ENCODE assay signal across 7 mouse cellular contexts in the genomic region with DNA sequence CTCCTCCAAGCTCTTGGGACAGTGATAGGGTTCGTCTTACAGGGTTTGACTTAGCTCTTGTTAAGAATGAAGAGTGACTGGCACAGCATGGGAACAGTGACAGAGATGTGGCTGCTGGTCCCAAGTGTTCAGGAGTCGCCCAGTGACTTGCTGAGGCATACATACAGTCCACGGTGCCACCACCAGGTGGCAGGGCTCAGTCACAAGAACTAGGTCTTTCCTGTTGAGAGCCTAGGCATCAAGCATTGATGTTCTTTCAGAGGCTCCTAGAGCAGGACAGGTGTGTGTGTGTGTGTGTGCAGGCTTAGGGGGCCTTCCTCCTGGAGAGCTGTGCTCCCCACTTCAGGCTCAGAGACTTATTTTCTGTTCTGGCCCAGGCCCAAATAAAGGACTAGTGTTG. TPM values are rescaled to one million over a fixed set of nuclear protein-coding genes. Genes with fewer than 3 reads are reported as not detected.
DNase-seq lines count a peak whose midpoint lies in the region; ATAC-seq and TF ChIP-seq lines count a peak whose summit lies in the region.

No protein-coding gene starts in this region.

- no peaks in the 10 kb centered on the region for H3K27me3 ChIP-seq in hindbrain, postnatal 0 days (ENCODE audit: insufficient read depth, low read length)

- no peak overlapping the region for H3K9ac ChIP-seq in hindbrain, postnatal 0 days (replicated peaks; ENCODE audit: low read length)

- 0 out of 2 replicates have a peak, but pooled peaks cover 4% of the 10 kb centered on the region for H3K36me3 ChIP-seq in hindbrain, postnatal 0 days (ENCODE audit: insufficient read depth, low read length)

- H3K4me2 ChIP-seq in hindbrain, postnatal 0 days (ENCODE audit: low read depth, low read length): no peak overlapping the region

- no peak overlapping the region for H3K4me3 ChIP-seq in hindbrain, postnatal 0 days (ENCODE audit: low read length)

- H3K4me1 ChIP-seq in hindbrain, postnatal 0 days (ENCODE audit: insufficient read depth, low read length): no peaks in the 10 kb centered on the region

- WGBS in hindbrain, postnatal 0 days: 31% methylated on average over 3 of the region's 3 CpGs

- TF ChIP-seq CTCF in hindbrain, postnatal 0 days (IDR thresholded peaks at IDR 0.05; ENCODE audit: low read depth): peak; percentile 95

- DNase-seq in ZHBTc4 (ENCODE audit: low read depth, low spot score): peak; percentile 79
- peak; percentile 84 to 92 for DNase-seq in cerebellum, postnatal 25 days
- peak; percentile 78 to 85 for DNase-seq in frontal cortex, postnatal 14 days (ENCODE audit: low spot score in 2 of 2)
- DNase-seq in hindbrain, postnatal 0 days (ENCODE audit: low spot score): peak; percentile 91
- peak; percentile 84 for DNase-seq in left cerebral cortex, adult 11 months (ENCODE audit: low spot score)
- peak; percentile 69 for DNase-seq in skeletal muscle tissue, adult 2 months (ENCODE audit: low read depth, low spot score)

- H3K27ac ChIP-seq in hindbrain, postnatal 0 days: no peak overlapping the region

- peak; percentile 79 for ATAC-seq in hindbrain, postnatal 0 days
- ATAC-seq in megakaryocyte, adult 5-6 weeks (ENCODE audit: poor library complexity, severe bottlenecking): peak; percentile 93

- H3K9me3 ChIP-seq in hindbrain, postnatal 0 days (ENCODE audit: low read length): no peaks in the 10 kb centered on the region

RNA-seq across cellular contexts. Expression of gene Poc1a, which starts 8.0 kb away (rescaled TPM):
- total RNA-seq in hindbrain, postnatal 0 days (2014; rRNA removed): 9.3 and 9.8 TPM in 2 replicates
- polyA plus RNA-seq in hindbrain, postnatal 0 days (2015; fragmentation: Nextera tagmentation; extraction: Ambion mirVana): 9.2 and 10.8 TPM in 2 replicates
- 26.7 and 37.1 TPM in 2 replicates for total RNA-seq in megakaryocyte, adult 5-6 weeks (2015)
- total RNA-seq in megakaryocyte, adult 5-6 weeks (2017): 15.7 and 23.1 TPM in 2 replicates

RNA-seq across cellular contexts. Expression of gene Alas1, which starts 40.4 kb away (rescaled TPM):
- total RNA-seq in hindbrain, postnatal 0 days (2014; rRNA removed): 80.9 and 92.7 TPM in 2 replicates
- polyA plus RNA-seq in hindbrain, postnatal 0 days (2015; fragmentation: Nextera tagmentation; extraction: Ambion mirVana): 80.4 and 92.3 TPM in 2 replicates
- 84.6 and 91.1 TPM in 2 replicates for total RNA-seq in megakaryocyte, adult 5-6 weeks (2015)
- 110 and 116 TPM in 2 replicates for total RNA-seq in megakaryocyte, adult 5-6 weeks (2017)
